Mouse (Mus musculus): Measurements from ENCODE around the gene Gm10964.

DNA sequence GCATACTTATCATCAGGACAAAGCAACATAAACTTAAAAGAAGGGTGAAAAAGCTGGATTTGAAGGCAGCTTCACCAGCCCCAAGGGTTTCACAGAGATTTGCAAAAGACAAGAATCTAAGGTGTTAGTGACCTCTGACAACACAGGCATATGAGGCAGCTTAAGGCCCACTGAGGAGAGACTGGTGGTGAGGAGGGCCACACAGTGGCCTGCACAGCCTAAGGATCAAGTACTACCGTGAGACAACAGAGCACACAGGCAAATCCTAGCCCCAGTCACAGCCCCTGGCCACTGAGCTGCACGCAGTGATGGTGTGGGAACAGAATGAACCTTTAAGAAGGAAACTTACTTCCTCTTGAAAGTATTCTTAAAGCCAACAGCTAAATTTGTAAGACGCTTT lies 34.3 kb downstream of the Gm10964 start:
- no peak for TF ChIP-seq CTCF (IDR thresholded peaks at IDR 0.05; ENCODE audit: low read depth)
- TF ChIP-seq EP300 (optimal IDR thresholded peaks at IDR 0.05): no peak
